Mouse (Mus musculus) erythroblast, embryonic 14.5 days (primary cell): ENCODE results near the gene Gbp4. TPM values are rescaled to one million over a fixed set of nuclear protein-coding genes. Genes with fewer than 3 reads are reported as not detected.
"Not testable (repeated sequence)": the region's sequence is repeated elsewhere in the genome, so short reads cannot be mapped to it uniquely, and the experiment has no call there.

Experiments used
- H3K27me3 ChIP-seq: 2 replicates; pipeline ENCODE4 v1.6.1; 2012; ENCODE audit warnings: inconsistent platforms; ENCODE audit not compliant: control insufficient read depth
- H3K36me3 ChIP-seq: 2 replicates; pipeline ENCODE4 v1.6.1; 2012; ENCODE audit warnings: mild to moderate bottlenecking, inconsistent platforms; ENCODE audit not compliant: control insufficient read depth
- H3K4me1 ChIP-seq: 2 replicates; pipeline ENCODE4 v1.6.1; 2012; ENCODE audit warnings: inconsistent platforms; ENCODE audit not compliant: control insufficient read depth
- H3K4me3 ChIP-seq: replicated peaks from 2 replicates; pipeline ENCODE3; 2012; ENCODE audit warnings: moderate library complexity, mild to moderate bottlenecking, inconsistent platforms
- H3K9me3 ChIP-seq: 2 replicates; pipeline ENCODE4 v1.6.1; 2012; ENCODE audit warnings: low read length, inconsistent platforms, mixed read lengths; ENCODE audit not compliant: control insufficient read depth
- GATA1 ChIP-seq: IDR thresholded peaks from 2 replicates; pipeline ENCODE4 v1.6.1; 2012; ENCODE audit warnings: low read length, inconsistent platforms, mixed read lengths
- TAL1 ChIP-seq: IDR thresholded peaks from 3 replicates; pipeline ENCODE4 v1.6.1; 2012; ENCODE audit warnings: low read length, inconsistent platforms, mixed read lengths
- polyA plus RNA-seq: library from polyadenylated mRNA; stranded (reverse); fragments of >175 nt; gene quantifications from 2 replicates; pipeline ENCODE4 v1.2.3, GENCODE M21; 2012

Gene Gbp4
- polyA plus RNA-seq, result 0.10 TPM in 1 of 2 replicates, not detected in the other

GRCm38 (mm10) chr5:105139409-105140088 is at the start of gene Gbp4, which contains the start of the genes Gbp9 and Gbp8:
Gene Gbp4, minus strand, starts transcription at chr5:105139586.
Gene Gbp9, minus strand, starts transcription at chr5:105139539.
Gene Gbp8, minus strand, starts transcription at chr5:105139540.
- H3K4me1 ChIP-seq, H3K36me3 ChIP-seq, H3K4me3 ChIP-seq: not testable (repeated sequence)

GRCm38 (mm10) chr5:105181446-105181845 is 42.1 kb upstream of the Gbp4 start:
- H3K36me3 ChIP-seq, result no peaks in the 10 kb centered on the region
- no peak for TF ChIP-seq GATA1
- H3K4me1 ChIP-seq, result no peaks in the 10 kb centered on the region
- no peak overlapping the region for H3K4me3 ChIP-seq
- peaks cover 5% of the 10 kb centered on the region; the same call in 1 of the 2 replicates for H3K9me3 ChIP-seq
- H3K27me3 ChIP-seq, result no peaks in the 10 kb centered on the region

More at GRCm38 (mm10) chr5:105139409-105140088, at the start of gene Gbp4, which contains the start of the genes Gbp9 and Gbp8:
- H3K9me3 ChIP-seq, H3K27me3 ChIP-seq: not testable (repeated sequence)

- no peak for TF ChIP-seq TAL1
- no peak for TF ChIP-seq GATA1
- Histone ChIP-seq H3K27me3 (no peaks in the 10 kb centered on the region), H3K9me3 (no peaks in the 10 kb centered on the region; the same call in 1 of the 2 replicates), H3K4me1 (no peaks in the 10 kb centered on the region), H3K4me3 (no peak overlapping the region), H3K36me3 (no peaks in the 10 kb centered on the region)
Measured at GRCm38 (mm10) chr5:105156582-105156981, 17.2 kb upstream of the Gbp4 start.

GRCm38 (mm10) chr5:105154049-105154448 is 14.7 kb upstream of the Gbp4 start:
- TF ChIP-seq GATA1 (no peak), TAL1 (no peak)
- no peaks in the 10 kb centered on the region for H3K9me3 ChIP-seq
- H3K27me3 ChIP-seq, result no peaks in the 10 kb centered on the region

GRCm38 (mm10) chr5:105148062-105148461 is 8.7 kb upstream of the Gbp4 start:
- not testable (repeated sequence) for H3K9me3 ChIP-seq, H3K4me1 ChIP-seq, H3K36me3 ChIP-seq, H3K27me3 ChIP-seq, H3K4me3 ChIP-seq

More at GRCm38 (mm10) chr5:105154049-105154448, 14.7 kb upstream of the Gbp4 start:
- Histone ChIP-seq H3K4me1 (no peaks in the 10 kb centered on the region), H3K36me3 (no peaks in the 10 kb centered on the region), H3K4me3 (no peak overlapping the region)

- Histone ChIP-seq H3K9me3 (no peaks in the 10 kb centered on the region), H3K4me3 (no peak overlapping the region), H3K27me3 (no peaks in the 10 kb centered on the region), H3K36me3 (no peaks in the 10 kb centered on the region), H3K4me1 (no peaks in the 10 kb centered on the region)
- TF ChIP-seq TAL1 (no peak), GATA1 (no peak)
Measured at GRCm38 (mm10) chr5:105146447-105146846, 7.1 kb upstream of the Gbp4 start.

GRCm38 (mm10) chr5:105145731-105146130 is 6.3 kb upstream of the Gbp4 start:
- H3K4me3 ChIP-seq, H3K9me3 ChIP-seq, H3K36me3 ChIP-seq, H3K4me1 ChIP-seq, H3K27me3 ChIP-seq: not testable (repeated sequence)

- not testable (repeated sequence) for H3K36me3 ChIP-seq, H3K4me3 ChIP-seq, H3K4me1 ChIP-seq, H3K9me3 ChIP-seq, H3K27me3 ChIP-seq
Measured at GRCm38 (mm10) chr5:105140089-105140810, 864 bp upstream of the Gbp4 start.

- H3K9me3 ChIP-seq, result no peaks in the 10 kb centered on the region
- TF ChIP-seq TAL1 (no peak), GATA1 (no peak)
- H3K27me3 ChIP-seq, result no peaks in the 10 kb centered on the region
- no peaks in the 10 kb centered on the region for H3K36me3 ChIP-seq
- H3K4me1 ChIP-seq, result no peaks in the 10 kb centered on the region
- H3K4me3 ChIP-seq, result no peak overlapping the region
Measured at GRCm38 (mm10) chr5:105138906-105139305, 480 bp downstream of the Gbp4 start.

GRCm38 (mm10) chr5:105136706-105137304 is 2.6 kb downstream of the Gbp4 start:
- not testable (repeated sequence) for H3K36me3 ChIP-seq, H3K4me3 ChIP-seq, H3K4me1 ChIP-seq, H3K9me3 ChIP-seq, H3K27me3 ChIP-seq

GRCm38 (mm10) chr5:105121731-105122130 is 17.7 kb downstream of the Gbp4 start:
- not testable (repeated sequence) for H3K27me3 ChIP-seq, H3K36me3 ChIP-seq, H3K4me1 ChIP-seq, H3K9me3 ChIP-seq, H3K4me3 ChIP-seq
